In genomic region chr12:75891206-75891605, GRCm38 (mm10) we compare ENCODE assay signal across 19 mouse cellular contexts.
DNase-seq lines count a peak whose midpoint lies in the region; ATAC-seq and TF ChIP-seq lines count a peak whose summit lies in the region.
"Had no signal": no experiment of that assay in that cellular context is flagged by ENCODE, and none has a peak within 500 bp of the region (broad histone marks: within the 10 kb centered on the region; RNA-seq: fewer than 3 reads in every experiment).

No protein-coding gene starts in this region.

- WGBS in heart, embryonic 10.5 days = 89% methylated on average over 5 of the region's 5 CpGs
- WGBS in liver, adult 2 months = 53% methylated on average over 5 of the region's 5 CpGs
- 71% methylated on average over 5 of the region's 5 CpGs for WGBS in liver, embryonic 12.5 days (ENCODE audit: insufficient replicate concordance)

- no peaks in the 10 kb centered on the region for H3K79me2 ChIP-seq in liver, adult 2 months (ENCODE audit: control insufficient read depth, insufficient read depth, low read length)

- no peak overlapping the region for H3K4me2 ChIP-seq in liver, embryonic 12.5 days

- no peaks in the 10 kb centered on the region for H3K27me3 ChIP-seq in heart, embryonic 10.5 days (ENCODE audit: insufficient read depth, poor library complexity, severe bottlenecking)
- no peaks in the 10 kb centered on the region for H3K27me3 ChIP-seq in liver, adult 2 months (ENCODE audit: control insufficient read depth, insufficient read depth, low read length)
- H3K27me3 ChIP-seq in liver, embryonic 12.5 days (replicated peaks) = no peaks in the 10 kb centered on the region
- H3K27me3 ChIP-seq: CH12.LX, Patski had no signal

- no peak overlapping the region for H3K4me3 ChIP-seq in heart, embryonic 10.5 days
- H3K4me3 ChIP-seq in liver, adult 2 months (ENCODE audit: insufficient read depth, low read depth, low read length) = no peak overlapping the region
- no peak overlapping the region for H3K4me3 ChIP-seq in liver, embryonic 12.5 days

- no peak for TF ChIP-seq CTCF in liver, adult 2 months (IDR thresholded peaks at IDR 0.05; ENCODE audit: low read depth, low read length)

- H3K27ac ChIP-seq in heart, embryonic 10.5 days = no peak overlapping the region
- no peak overlapping the region for H3K27ac ChIP-seq in liver, adult 2 months (replicated peaks; ENCODE audit: insufficient read depth, low read depth, low read length)
- no peak overlapping the region for H3K27ac ChIP-seq in liver, embryonic 12.5 days

- H3K9me3 ChIP-seq in heart, embryonic 10.5 days = no peaks in the 10 kb centered on the region
- H3K9me3 ChIP-seq in liver, embryonic 12.5 days (replicated peaks) = no peaks in the 10 kb centered on the region
- H3K9me3 ChIP-seq: G1E had no signal

- ATAC-seq in liver, embryonic 12.5 days = no peak
- ATAC-seq: activated CD4-positive, CD25-positive, alpha-beta regulatory T cell, adult 4 months; CD4-positive, CD25-positive, alpha-beta regulatory T cell, adult 4 months; Patski had no signal

- no peak for TF ChIP-seq POLR2A in liver, adult 2 months (IDR thresholded peaks at IDR 0.05; ENCODE audit: extremely low read depth, insufficient read depth, low read length)

- peak; percentile 58 for DNase-seq in heart, adult 11 months
- DNase-seq in heart, embryonic 10.5 days (ENCODE audit: low spot score) = no peak
- peak; percentile 79 for DNase-seq in liver, adult 2 months (ENCODE audit: extremely low read depth, low read depth, low spot score)
- DNase-seq: adrenal gland, adult 2 months; adrenal gland, adult 8-10 months; adrenal gland, postnatal 10 days; adrenal gland, postnatal 14 days; adrenal gland, postnatal 25 days; adrenal gland, postnatal 36 days; B cell, adult 2 months; cerebellum, adult 11 months; cerebellum, adult 11-12 months; cerebellum, adult 18-20 months had no signal

- H3K36me3 ChIP-seq in heart, embryonic 10.5 days = peaks cover 81% of the 10 kb centered on the region
- peaks cover 7% of the 10 kb centered on the region for H3K36me3 ChIP-seq in liver, adult 2 months (ENCODE audit: control insufficient read depth, insufficient read depth, low read length)
- H3K36me3 ChIP-seq in liver, embryonic 12.5 days = 0 out of 2 replicates have a peak, but pooled peaks cover 3% of the 10 kb centered on the region
- H3K36me3 ChIP-seq: G1E had no signal

- no peaks in the 10 kb centered on the region for H3K4me1 ChIP-seq in heart, embryonic 10.5 days
- no peaks in the 10 kb centered on the region for H3K4me1 ChIP-seq in liver, adult 2 months (ENCODE audit: control insufficient read depth, insufficient read depth, low read length)
- H3K4me1 ChIP-seq in liver, embryonic 12.5 days = no peaks in the 10 kb centered on the region

- H3K9ac ChIP-seq in liver, adult 2 months (ENCODE audit: low read depth, low read length) = no peak overlapping the region
- no peak overlapping the region for H3K9ac ChIP-seq in liver, embryonic 12.5 days
